Mouse (Mus musculus): ENCODE measurements around the gene Krt31.

The Krt31 gene

DNA sequence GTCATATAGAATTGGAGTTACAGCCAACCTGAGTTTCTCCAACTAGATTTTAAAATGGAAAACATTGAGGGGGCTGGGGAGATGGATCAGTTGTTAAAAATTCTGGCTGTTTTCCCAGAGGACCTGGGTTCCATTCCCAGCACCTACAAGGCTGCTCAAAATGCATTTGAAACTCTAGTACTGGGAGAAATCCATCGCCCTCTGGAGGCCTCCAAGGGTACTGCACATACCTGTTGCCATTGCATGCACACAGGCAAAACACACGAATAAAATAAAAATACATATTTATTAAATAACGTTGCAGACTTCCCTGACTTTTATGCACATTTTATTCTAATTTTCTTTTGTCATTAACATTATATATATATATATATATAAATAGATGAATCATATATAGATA is 43.7 kb downstream of the Krt31 start:
- DNase-seq (ENCODE audit: extremely low read depth, low read depth, low spot score), result no peak

DNA sequence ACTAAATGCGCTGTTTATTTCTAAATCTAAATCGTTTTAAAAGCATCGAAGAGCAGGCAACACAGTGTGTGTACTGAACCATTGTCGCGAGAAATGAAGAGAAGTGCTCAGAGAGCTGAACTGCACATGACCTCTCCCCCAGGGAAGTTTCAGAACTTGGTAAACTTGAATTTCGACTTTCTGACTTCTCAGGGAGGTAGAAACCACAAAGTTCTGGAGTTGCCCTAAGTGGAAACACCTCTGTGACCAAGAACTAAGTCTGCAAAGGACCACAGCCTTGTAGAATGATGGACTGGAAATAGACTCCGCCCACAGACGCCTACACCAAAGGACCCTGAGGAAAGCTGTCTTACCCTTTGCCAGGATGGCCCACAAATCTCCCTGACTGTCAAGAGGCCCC is 44.4 kb downstream of the Krt31 start:
- peak; percentile 37 for DNase-seq (ENCODE audit: extremely low read depth, low read depth, low spot score)

GRCm38 (mm10) chr11:100004846-100005245 is 45.5 kb downstream of the Krt31 start:
- DNase-seq (ENCODE audit: extremely low read depth, low read depth, low spot score), result no peak

DNA sequence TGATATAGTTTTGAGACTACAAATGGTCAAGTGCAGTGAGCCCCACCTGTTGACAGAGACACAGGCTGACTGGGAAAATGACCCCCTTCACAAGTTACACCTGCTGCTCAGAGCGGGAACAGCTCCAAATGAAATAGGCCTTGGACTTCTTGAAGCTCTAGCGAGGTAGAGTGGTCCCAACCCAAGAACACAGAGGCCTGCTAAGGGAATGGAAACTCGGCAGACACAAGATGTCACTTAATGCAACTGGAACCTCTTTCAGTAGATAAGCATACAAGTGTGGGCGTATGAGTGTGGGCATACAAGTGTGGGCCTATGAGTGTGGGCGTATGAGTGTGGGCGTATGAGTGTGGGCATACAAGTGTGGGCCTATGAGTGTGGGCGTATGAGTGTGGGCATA is 51.3 kb downstream of the Krt31 start:
- no peak for DNase-seq (ENCODE audit: extremely low read depth, low read depth, low spot score)

Data from fat pad, adult 2 months (tissue).